Mouse (Mus musculus) neutrophil, adult 5-6 weeks (primary cell): ENCODE measurements at regions not wholly inside any gene's neighbourhood (a gene's known extent, or its start where the extent isn't known, plus 50 kb on each side); places are given as distances from the start of the nearest gene placed in this dataset.

Experiments
- ATAC-seq: fragments of 151-379, 151-347 bp; 2 replicates; pipeline ENCODE4 v1.8.0; 2017; ENCODE audit warnings: mild to moderate bottlenecking, moderate TSS enrichment; ENCODE audit not compliant: insufficient number of reproducible peaks, poor library complexity, low FRiP score, severe bottlenecking; ENCODE audit errors: extremely low read depth

DNA sequence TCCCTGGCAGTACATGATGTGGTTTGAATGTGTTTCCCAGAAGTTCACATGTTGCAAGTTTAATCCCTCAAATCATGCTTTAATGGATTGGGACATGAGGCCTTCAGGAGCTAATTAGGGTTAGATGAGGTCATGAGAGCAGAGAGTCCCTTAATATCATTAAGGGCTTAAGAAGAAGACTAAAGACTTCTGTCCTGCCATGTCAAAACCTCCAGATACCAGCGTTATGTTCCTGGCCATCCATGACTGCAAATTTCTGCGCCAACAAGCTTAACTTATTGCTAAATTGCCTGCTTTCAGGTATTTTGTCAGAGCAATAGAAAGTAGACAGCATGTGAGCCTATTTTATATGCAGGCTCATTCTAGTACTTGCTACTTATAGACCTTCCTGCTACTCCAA is 282.1 kb upstream of the Cdyl start:
- no peak for ATAC-seq

DNA sequence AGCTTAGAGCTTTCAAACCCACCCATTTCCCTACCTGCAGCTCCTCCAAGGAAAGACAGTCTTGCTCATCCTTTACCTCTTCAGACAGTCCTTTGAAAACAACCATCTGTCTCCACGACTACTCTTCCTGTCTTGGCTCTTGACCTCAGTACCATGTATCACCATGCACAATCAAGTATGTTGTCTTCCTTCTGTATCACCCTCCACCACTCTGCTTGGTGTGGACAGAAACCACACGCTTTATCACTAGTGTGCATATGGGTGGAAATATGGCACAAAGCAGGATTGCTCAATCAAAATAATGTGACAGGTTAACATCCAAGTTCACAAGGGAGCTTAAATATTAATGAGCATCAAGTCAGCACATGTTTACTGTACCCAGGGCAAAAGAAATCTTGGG is 280.1 kb upstream of the Cdyl start:
- no peak for ATAC-seq

DNA sequence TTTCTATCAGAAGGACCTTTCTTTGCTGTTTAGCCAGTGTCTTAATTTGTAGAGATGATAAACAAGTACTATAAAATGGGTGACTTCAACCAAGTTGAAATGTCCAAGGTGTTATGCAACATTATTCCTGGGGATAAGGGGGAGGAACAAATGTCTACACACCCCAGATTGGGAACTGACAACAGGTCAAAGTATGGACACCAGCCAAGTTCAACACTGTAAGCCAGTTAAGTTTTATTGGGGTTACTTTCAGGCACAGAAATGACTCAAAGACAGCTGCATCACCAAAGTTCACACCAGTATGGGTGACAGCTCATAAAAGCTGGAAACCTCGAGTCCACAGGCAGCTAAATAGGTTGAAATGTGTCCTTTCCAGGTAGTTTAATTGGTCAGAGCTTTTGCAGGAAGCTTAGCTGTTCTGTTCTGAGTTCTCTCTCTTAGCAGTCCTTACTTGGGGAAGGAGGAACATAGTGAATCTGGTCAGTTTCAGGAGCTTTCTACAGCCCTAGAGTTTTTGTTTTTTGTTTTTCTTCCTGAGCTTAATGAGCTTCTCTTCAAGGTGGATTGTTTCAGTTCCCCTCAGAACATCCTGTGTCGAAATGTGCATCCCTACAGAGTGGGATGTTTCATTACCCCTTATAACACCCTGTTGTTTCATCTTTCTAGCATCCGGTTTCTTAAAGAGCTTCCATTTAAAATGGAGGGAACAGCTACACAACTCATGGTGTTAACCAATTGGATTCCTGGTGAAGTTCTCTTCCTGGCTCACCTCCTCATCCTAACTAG is 279.2 kb upstream of the Cdyl start:
- ATAC-seq, result no peak

- no peak for ATAC-seq
Observed at GRCm38 (mm10) chr13:35381641-35382040, 278.0 kb upstream of the Cdyl start.

DNA sequence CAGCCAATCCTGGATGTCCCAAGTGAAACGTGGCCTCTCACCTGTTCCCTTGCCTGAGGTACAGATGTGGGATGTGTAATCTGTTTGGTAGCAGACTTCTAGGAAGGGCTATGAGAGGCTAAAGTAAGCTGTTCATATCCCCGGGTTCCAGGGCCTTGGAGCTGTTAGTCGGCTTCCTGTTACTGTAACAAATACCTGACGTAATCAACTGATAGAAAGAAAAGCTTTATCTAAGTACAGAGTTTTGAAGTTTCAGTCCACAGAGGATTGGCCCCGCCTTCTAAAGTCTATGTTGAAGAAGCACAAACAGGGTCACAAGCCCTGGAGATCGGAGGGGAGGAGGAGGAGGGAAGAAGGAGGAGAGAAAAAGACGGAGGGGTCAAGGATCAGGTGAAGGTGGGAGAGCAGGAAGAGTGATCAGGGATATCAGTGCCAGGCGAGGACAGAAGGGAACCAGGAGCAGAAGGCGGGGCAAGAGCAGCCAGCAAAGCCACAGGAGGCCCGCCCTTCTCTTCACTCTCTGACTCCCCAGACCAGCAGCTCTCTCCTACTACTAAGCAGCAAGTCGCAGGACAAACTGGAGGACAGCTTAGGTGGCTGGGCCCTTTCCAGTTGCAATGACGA is 276.5 kb upstream of the Cdyl start:
- no peak for ATAC-seq

GRCm38 (mm10) chr13:35383624-35384018 is 276.0 kb upstream of the Cdyl start:
- ATAC-seq, result no peak

- no peak for ATAC-seq
Observed at GRCm38 (mm10) chr13:35388380-35388779, 271.3 kb upstream of the Cdyl start.

GRCm38 (mm10) chr13:35389781-35390525 is 269.7 kb upstream of the Cdyl start:
- no peak for ATAC-seq

- no peak for ATAC-seq
Observed at GRCm38 (mm10) chr13:35390526-35390880, 269.1 kb upstream of the Cdyl start.

DNA sequence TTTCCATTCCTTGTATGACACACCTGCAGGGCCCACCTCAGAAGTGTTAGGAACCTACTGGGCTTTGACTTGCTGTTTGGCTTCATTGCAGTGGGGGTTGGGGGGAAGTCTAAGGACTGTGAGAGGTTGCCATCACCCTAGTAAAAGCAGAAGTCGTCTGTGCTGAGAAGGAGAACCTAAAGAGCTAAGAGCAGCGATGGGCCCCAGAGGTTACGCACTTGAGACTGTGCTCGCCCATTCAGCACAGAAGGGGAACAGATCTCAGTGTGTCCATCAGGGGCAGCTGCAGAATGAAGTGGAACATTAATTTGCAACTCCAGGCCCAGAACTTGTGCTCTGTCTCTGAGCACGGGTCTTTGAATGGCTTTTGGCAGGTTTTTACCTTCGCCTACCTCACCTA is 267.5 kb upstream of the Cdyl start:
- ATAC-seq, result no peak

DNA sequence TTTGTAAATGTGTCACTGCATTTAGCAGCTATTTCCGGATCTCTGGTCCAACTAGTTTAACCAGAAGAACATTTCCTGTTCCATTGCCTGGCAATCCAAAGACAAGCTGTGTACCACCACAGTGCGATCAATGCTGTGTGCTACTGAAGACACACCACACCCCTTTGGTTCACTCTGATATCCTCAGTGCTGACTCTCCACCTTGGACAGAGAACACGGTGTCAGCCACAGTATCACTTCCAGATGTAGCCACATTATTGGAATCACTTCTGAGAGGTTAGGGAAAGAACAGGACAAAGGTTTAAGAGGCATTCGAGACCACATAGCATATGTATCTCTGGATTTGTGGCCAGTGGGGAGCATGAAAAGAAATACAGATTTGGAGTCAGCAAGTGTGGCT is 264.4 kb upstream of the Cdyl start:
- ATAC-seq, result no peak

DNA sequence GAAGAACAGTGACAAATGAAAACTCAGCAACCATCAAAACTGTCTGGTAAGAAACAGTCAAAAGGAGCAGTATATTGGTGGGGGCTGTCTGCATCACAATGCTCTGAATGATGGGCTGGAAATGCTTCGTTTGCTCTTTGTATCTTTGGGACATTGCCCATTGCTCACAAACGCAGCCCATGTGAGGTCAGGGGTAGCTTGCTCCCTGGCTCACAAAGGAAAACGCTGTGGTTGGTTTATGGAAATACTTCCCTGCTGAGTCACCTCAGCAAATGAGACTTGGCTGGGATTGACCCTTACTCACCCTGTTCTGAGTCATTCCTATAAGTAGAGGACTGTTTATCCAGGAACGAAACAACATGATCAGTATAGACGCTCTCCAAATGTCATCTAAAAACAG is 264.0 kb upstream of the Cdyl start:
- ATAC-seq, result no peak

- ATAC-seq, result no peak
Observed at GRCm38 (mm10) chr13:35397166-35397565, 262.5 kb upstream of the Cdyl start.

DNA sequence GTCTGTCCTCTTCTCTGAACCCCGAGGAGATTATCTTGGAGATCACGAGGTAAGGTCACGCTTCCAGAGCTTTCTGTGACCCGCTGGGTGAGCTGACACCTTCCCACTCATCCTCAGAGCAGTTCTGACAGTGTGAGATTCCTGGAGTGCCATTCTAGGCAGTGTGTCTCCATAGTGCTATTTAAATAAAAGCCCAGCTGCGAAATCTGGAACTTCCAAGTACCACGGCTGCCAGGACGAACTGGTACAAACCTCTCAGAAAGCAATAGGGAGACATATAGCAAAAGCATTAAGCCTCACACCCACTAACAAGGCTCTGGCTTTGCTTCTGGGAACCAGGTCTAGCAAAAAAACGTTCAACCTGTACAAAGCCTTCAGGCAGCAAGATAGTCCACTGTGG is 261.4 kb upstream of the Cdyl start:
- ATAC-seq, result no peak

- ATAC-seq, result no peak
Observed at GRCm38 (mm10) chr13:35402856-35403255, 256.8 kb upstream of the Cdyl start.

DNA sequence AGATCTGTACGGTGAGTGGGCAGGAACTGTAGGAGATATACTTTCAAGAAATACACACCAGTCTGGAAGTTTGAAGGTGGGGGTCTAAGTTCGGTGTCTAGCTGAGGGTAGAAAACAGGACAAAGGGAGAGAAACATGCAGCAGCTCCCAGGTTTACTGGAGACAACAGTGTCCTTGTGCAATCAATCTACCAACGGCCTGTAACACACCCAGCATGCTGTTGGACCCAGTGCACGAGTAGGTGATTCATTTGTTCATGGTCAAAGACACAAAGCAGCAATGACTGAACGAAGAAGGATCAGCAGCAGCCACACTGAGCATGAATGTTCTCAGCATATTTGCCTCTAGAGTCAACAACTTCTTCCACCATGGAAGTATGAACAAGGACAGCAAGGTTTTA is 255.2 kb upstream of the Cdyl start:
- ATAC-seq, result no peak

DNA sequence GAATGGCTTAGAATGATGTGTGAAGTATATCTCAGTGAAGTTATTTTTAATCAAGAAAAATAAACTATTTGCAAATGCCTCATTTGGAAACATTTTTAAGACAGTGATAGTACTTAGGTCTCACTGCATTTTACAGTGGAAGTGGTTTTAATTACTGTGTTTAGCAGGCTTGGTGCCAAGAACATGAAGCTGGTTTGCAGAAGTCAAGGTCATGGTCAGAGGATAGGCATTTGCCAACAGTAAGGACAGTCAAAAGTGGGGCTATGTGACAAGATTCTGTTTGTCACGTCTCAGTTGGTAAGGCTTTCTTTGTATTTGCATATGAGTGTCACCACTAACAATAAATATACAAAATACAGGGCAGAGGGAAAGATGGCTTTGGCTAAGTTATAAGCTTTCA is 254.2 kb upstream of the Cdyl start:
- no peak for ATAC-seq

DNA sequence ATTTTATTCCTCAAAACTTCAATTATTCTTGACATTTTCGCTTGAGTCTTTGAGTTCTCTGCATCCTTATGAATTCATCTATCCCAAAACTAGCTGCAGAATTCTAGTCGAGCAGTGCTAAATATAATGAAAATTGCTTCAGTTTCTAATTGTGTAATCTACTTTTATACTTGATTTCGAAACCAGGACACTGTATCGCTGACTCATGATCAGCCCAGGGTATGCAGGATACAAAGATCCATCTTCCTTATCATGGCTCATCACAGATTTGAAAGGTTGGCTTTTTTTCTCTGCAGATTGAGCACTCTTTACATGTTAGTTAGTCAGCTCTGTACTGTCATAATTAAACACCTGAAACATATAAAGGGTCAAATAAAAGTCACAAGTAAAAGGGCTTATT is 242.1 kb upstream of the Cdyl start:
- ATAC-seq, result no peak

DNA sequence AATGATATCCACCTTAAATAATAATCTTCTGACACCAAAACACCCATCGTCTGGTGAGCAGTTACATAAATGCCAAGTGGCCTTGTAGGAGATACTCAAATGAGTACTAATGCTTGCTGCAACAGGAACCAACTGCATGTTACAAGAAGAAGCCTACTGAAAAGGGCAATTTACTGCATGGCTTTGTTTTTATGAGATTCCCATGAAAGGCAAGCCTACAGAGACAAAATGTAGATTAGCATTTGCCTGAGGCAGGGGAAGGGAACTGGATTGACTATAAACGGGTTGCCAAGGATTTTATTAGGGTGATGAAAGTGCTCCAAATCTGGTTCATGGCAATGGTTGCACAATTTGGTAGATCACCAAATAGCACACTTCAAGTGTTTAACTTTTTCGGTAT is 239.6 kb upstream of the Cdyl start:
- ATAC-seq, result no peak

DNA sequence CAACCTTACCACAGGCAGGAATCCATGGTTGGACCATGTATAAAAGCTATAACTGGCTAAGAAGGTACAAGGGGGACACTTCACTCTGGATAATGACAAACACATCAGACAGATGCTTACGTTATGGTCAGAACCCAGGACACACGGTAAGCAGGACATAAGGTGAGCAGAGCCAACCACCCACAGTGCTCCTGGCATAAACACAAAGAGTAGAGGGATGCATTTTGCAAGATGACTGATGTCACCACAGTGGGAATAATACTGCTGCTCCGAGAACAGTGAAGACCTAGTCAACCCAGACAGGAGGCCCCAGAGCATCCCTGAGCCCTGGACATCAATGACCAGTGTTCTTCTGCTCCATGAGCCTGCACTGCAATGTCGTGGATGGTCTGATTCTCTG is 233.6 kb upstream of the Cdyl start:
- ATAC-seq, result no peak
